Mouse (Mus musculus) MN1 (cell line): ENCODE data around the gene Tlk1.

Experiments
- DNase-seq: peaks from one replicate; pipeline ENCODE4 v3.0.0-alpha.2; 2016; ENCODE audit warnings: low spot score

Tlk1 gene

DNA sequence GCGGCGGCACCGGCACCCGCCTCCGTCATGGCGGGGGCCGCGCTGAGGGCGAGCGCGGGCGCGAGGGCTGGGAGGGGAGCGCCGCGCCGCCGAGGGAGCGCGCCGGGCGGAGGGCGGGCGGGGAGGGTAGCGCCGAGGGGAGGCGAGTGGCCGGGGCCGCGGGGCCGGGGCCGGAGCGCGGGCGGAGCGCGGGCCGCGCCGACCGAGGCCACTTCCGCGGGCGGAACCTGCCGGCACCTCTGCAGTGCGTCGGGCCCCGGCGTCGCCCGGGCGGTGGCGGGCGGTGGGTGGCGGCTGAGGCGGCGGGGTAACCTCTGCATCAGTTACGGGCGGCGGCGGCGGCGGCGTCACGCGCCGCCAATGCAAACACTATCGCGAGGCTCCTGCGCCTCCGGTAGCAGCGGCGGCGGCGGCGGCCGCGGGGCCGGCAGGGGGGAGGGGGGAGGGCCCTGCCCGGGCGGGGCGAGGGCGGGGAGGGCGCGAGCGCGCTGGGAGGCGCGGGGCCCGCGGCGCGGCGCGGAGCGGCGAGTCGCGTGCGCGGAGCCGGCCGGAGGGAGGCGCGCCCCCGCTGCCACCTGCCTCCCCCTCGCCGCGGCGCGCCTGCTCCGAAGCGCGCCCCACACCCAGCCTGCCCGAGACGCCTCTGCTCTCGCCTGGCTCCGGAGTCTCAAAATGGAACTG is at the start of gene Tlk1:
Gene Tlk1 (minus strand): TSS at position 358 of the 681 bp plus-strand sequence.
- peak; percentile 90 for DNase-seq

DNA sequence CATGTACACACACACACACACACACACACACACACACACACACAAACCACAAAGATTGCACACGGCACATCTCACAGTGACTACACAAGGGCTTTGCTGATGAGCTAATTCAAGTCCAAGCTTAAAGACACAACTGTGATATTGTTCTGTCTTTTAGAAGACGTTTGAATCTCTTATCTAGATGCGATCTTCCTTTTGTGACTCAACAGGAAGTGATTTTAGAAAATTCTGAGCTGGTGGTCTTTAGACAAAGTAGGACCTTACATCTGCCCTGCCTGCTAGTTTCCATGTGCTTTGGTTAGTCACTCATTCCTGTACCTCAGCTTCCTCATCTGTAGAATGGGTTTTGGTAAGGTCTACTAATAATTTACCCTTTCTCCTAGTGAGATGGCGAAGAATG is 49.6 kb upstream of the Tlk1 start:
- DNase-seq, result no peak

GRCm38 (mm10) chr2:70873168-70873567 is 47.6 kb upstream of the Tlk1 start:
- DNase-seq, result no peak

GRCm38 (mm10) chr2:70871466-70872022 is 46.0 kb upstream of the Tlk1 start:
- no peak for DNase-seq

GRCm38 (mm10) chr2:70870819-70871218 is 45.3 kb upstream of the Tlk1 start:
- no peak for DNase-seq

GRCm38 (mm10) chr2:70869116-70869515 is 43.6 kb upstream of the Tlk1 start:
- DNase-seq, result no peak

GRCm38 (mm10) chr2:70867231-70867630 is 41.7 kb upstream of the Tlk1 start:
- DNase-seq, result no peak

DNA sequence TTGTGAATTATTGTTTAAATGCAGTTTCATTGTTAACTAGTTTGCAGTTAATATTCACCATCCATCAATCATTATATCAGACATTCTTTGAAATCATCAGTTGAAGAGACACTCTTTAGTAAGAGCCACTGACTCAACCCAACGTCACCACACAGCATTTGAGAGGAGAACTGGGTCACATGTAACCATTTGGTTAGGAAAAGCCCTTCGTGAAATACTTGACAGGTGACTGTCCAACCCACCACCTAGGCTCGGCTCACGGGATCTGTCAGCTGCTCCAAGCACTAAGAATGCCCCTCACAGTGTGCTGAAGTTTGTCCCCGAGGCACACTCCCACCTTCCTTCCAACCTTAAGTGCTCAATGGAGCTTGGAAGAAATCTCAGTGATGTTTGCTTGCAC is 37.4 kb upstream of the Tlk1 start:
- DNase-seq, result no peak

GRCm38 (mm10) chr2:70859740-70860139 is 34.2 kb upstream of the Tlk1 start:
- DNase-seq, result no peak

GRCm38 (mm10) chr2:70856971-70857370 is 31.4 kb upstream of the Tlk1 start:
- no peak for DNase-seq

DNA sequence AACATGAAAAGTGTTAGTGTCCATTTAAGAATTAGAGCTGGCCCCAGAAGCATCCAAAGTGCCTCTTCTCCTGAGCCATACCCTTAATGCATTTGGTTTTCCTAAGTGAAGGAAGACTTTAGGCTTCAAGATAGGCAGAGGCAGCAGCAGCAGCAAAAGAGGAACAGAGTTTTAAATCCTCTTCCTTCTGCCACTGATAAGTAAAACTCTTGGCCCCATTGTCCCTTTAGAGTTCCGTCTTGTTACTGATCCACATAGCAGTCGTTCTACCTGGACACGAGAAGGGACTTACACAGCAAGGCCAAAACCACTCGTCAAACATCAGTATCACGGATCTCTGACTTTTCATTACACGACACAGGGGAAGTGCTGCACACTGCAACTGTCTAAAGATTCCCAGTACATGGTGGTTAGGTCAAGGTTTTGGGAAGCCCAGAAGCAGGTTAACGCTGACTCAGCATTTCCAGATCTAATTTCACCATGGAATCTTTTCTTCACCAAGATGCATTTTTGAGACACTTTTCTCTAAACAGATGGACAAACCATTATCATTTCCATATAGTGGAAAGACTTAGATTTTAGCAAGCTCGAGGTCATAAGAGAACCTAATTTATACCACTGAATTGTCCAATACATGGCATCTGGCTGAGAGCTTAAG is 28.8 kb upstream of the Tlk1 start:
- DNase-seq, result no peak

- DNase-seq, result no peak
Measured at GRCm38 (mm10) chr2:70853329-70853728, 27.8 kb upstream of the Tlk1 start.

GRCm38 (mm10) chr2:70852796-70853221 is 27.3 kb upstream of the Tlk1 start:
- no peak for DNase-seq

GRCm38 (mm10) chr2:70852186-70852795 is 26.8 kb upstream of the Tlk1 start:
- DNase-seq, result no peak

DNA sequence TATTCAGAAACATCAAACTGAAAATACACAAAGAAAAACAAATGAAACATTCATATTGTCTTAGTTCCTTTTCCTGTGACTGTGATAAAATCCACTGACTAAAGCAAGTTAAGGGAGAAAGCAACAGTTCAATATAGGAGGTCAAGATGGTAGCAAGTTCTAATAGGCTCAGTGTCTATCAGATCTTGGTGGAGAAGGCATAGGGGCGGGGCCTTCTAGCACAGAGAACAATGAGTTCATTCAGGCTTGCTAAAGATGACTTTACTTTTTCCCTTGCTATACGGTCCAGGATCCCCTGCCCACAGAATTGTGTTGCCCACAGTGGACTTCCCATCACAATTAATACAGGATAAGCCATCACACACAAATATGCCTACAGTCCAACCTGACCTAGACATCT is 20.3 kb upstream of the Tlk1 start:
- no peak for DNase-seq

- no peak for DNase-seq
Measured at GRCm38 (mm10) chr2:70844694-70845395, 19.3 kb upstream of the Tlk1 start.

GRCm38 (mm10) chr2:70842049-70842618 is 16.6 kb upstream of the Tlk1 start:
- no peak for DNase-seq

DNA sequence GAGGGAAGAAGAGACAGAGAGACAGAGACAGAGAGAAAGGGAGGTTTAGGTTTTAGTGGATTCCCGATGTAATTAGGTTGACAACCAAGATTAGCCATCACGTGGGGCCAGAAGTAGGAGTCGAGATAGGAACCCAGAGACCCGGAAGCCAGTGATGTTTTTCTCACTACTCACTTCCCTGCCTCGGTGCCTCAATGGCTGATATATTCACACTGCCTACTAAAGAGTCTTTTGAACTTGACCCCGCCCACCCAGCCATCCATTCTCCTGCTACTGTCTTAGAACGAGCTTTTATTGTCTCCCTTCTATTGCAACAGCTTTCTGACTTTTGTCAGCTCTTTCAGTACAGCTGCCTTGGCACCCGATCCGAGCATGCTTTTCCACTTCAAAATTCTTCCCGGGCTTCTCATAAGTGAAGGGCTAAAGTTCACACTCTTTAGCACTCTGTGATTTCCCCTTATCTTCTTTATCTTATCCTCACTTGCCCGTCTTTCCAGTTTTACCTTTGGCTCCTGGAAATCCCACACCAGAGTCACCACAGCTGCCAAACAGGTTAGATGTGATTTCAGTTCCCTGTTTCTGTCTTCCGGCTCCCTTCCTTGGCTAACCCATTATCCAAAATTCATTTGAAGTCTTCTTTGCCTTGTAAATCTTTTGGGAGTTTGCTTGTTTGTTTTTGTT is 13.1 kb upstream of the Tlk1 start:
- DNase-seq, result no peak

DNA sequence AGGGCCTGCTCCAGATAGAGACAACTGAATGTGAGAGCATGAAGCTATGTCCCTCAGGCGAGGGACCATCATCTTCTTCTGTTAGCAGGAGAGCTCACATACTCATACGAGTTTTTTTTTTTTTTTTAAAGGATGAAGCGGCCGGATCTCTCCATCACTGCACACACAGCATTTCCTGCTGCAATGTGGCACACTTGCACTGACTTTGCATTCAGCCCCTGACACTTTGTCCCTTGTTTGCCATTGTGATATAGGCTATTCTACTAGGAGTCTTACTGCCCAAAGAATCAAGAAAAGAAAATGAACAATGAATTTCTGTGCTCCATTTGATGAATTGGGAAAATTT is 10.8 kb upstream of the Tlk1 start:
- no peak for DNase-seq

GRCm38 (mm10) chr2:70835641-70836305 is 10.2 kb upstream of the Tlk1 start:
- DNase-seq, result no peak

GRCm38 (mm10) chr2:70835209-70835608 is 9.7 kb upstream of the Tlk1 start:
- no peak for DNase-seq
